Mouse (Mus musculus) right cerebral cortex, adult 2 months (tissue): ENCODE measurements around the gene Mptx1.
"Not testable (repeated sequence)": the region's sequence is repeated elsewhere in the genome, so short reads cannot be mapped to it uniquely, and the experiment has no call there.

Experiments used
- DNase-seq, 2 experiments: peaks; one replicate each; pipeline ENCODE4 v3.0.0; 2021 to 2022; ENCODE audit warnings: low spot score in 2 of 2

Gene Mptx1

GRCm38 (mm10) chr1:174330218-174330617 is at the start of gene Mptx1:
Gene Mptx1 (plus strand): TSS chr1:174330518.
- DNase-seq: no peak

- no peak for DNase-seq
These were observed 27.2 kb upstream of the Mptx1 start for GRCm38 (mm10) chr1:174303162-174303561.

GRCm38 (mm10) chr1:174317308-174317707 is 13.0 kb upstream of the Mptx1 start:
- DNase-seq: no peak

GRCm38 (mm10) chr1:174353636-174354035 is 23.3 kb downstream of the Mptx1 start:
- DNase-seq: not testable (repeated sequence)

GRCm38 (mm10) chr1:174354640-174355039 is 24.3 kb downstream of the Mptx1 start:
- DNase-seq: no peak

GRCm38 (mm10) chr1:174364882-174365451 is 34.6 kb downstream of the Mptx1 start, which contains the start of gene Olfr417:
Gene Olfr417 (plus strand): TSS chr1:174365122.
- DNase-seq: no peak

GRCm38 (mm10) chr1:174373799-174374198 is 43.5 kb downstream of the Mptx1 start:
- no peak for DNase-seq
